Mouse (Mus musculus): Measurements from ENCODE around the gene Cox16. TPM values are rescaled to one million over a fixed set of nuclear protein-coding genes. Genes with fewer than 3 reads are reported as not detected.
"Not testable (repeated sequence)": the region's sequence is repeated elsewhere in the genome, so short reads cannot be mapped to it uniquely, and the experiment has no call there.

Cox16 gene
- polyA plus RNA-seq, 1 experiment from 2014 or later = 94.7 TPM

- H3K27me3 ChIP-seq (ENCODE audit: control insufficient read depth, insufficient read depth, low read length); H3K4me3 ChIP-seq (ENCODE audit: low read length); H3K9ac ChIP-seq (ENCODE audit: low read length); H3K4me1 ChIP-seq (ENCODE audit: control insufficient read depth, insufficient read depth, low read length); ATAC-seq (replicated peaks; ENCODE audit: extremely low read depth, insufficient read depth, low FRiP score); H3K27ac ChIP-seq (ENCODE audit: low read length); H3K4me2 ChIP-seq (ENCODE audit: low read depth, low read length); H3K36me3 ChIP-seq (ENCODE audit: control insufficient read depth, insufficient read depth); H3K9me3 ChIP-seq (replicated peaks; ENCODE audit: control insufficient read depth, low read length): not testable (repeated sequence)
- 91% methylated on average over 7 of the region's 7 CpGs for WGBS
Observed at GRCm38 (mm10) chr12:81459051-81459450, 25.9 kb downstream of the Cox16 start.

- not testable (repeated sequence) for ATAC-seq (replicated peaks; ENCODE audit: extremely low read depth, insufficient read depth, low FRiP score); H3K27me3 ChIP-seq (ENCODE audit: control insufficient read depth, insufficient read depth, low read length); H3K4me2 ChIP-seq (ENCODE audit: low read depth, low read length); H3K9ac ChIP-seq (ENCODE audit: low read length); H3K36me3 ChIP-seq (ENCODE audit: control insufficient read depth, insufficient read depth); H3K27ac ChIP-seq (ENCODE audit: low read length); H3K4me3 ChIP-seq (ENCODE audit: low read length); H3K4me1 ChIP-seq (ENCODE audit: control insufficient read depth, insufficient read depth, low read length); H3K9me3 ChIP-seq (replicated peaks; ENCODE audit: control insufficient read depth, low read length)
- WGBS = 95% methylated on average over 9 of the region's 9 CpGs
Observed at GRCm38 (mm10) chr12:81438985-81439384, 45.9 kb downstream of the Cox16 start.

- H3K4me3 ChIP-seq (ENCODE audit: low read length); H3K27ac ChIP-seq (ENCODE audit: low read length); H3K36me3 ChIP-seq (ENCODE audit: control insufficient read depth, insufficient read depth); H3K9me3 ChIP-seq (replicated peaks; ENCODE audit: control insufficient read depth, low read length); H3K9ac ChIP-seq (ENCODE audit: low read length); H3K4me1 ChIP-seq (ENCODE audit: control insufficient read depth, insufficient read depth, low read length); H3K27me3 ChIP-seq (ENCODE audit: control insufficient read depth, insufficient read depth, low read length); H3K4me2 ChIP-seq (ENCODE audit: low read depth, low read length); ATAC-seq (replicated peaks; ENCODE audit: extremely low read depth, insufficient read depth, low FRiP score): not testable (repeated sequence)
- WGBS = 88% methylated on average over 2 of the region's 2 CpGs
Observed at GRCm38 (mm10) chr12:81434778-81435177, 50.1 kb downstream of the Cox16 start.

- 85% methylated on average over 1 of the region's 1 CpGs for WGBS
- H3K9ac ChIP-seq (ENCODE audit: low read length) = no peak within 1 kb of the TSS
- no peak within 1 kb of the TSS for H3K4me3 ChIP-seq (ENCODE audit: low read length)
- peaks cover 2% of the 10 kb centered on the region; the same call in 1 of the 2 replicates for H3K36me3 ChIP-seq (ENCODE audit: control insufficient read depth, insufficient read depth)
- no peaks in the 10 kb centered on the region for H3K4me1 ChIP-seq (ENCODE audit: control insufficient read depth, insufficient read depth, low read length)
- no peak for ATAC-seq (replicated peaks; ENCODE audit: extremely low read depth, insufficient read depth, low FRiP score)
- H3K4me2 ChIP-seq (ENCODE audit: low read depth, low read length) = no peak within 1 kb of the TSS
- H3K27me3 ChIP-seq (ENCODE audit: control insufficient read depth, insufficient read depth, low read length) = no peaks in the 10 kb centered on the region
- H3K9me3 ChIP-seq (replicated peaks; ENCODE audit: control insufficient read depth, low read length) = peaks cover 9% of the 10 kb centered on the region
- H3K27ac ChIP-seq (ENCODE audit: low read length) = no peak within 1 kb of the TSS
Observed at GRCm38 (mm10) chr12:81421846-81422245, 63.1 kb downstream of the Cox16 start, which contains the start of gene Adam4. Gene Adam4 (minus strand): TSS chr12:81421946.

GRCm38 (mm10) chr12:81413211-81413610 is 71.7 kb downstream of the Cox16 start:
- 45% methylated on average over 3 of the region's 3 CpGs for WGBS

GRCm38 (mm10) chr12:81408966-81409365 is 76.0 kb downstream of the Cox16 start:
- Histone ChIP-seq H3K4me2 (ENCODE audit: low read depth, low read length) (no peak overlapping the region), H3K36me3 (ENCODE audit: control insufficient read depth, insufficient read depth) (no peaks in the 10 kb centered on the region), H3K4me3 (ENCODE audit: low read length) (no peak overlapping the region), H3K4me1 (ENCODE audit: control insufficient read depth, insufficient read depth, low read length) (no peaks in the 10 kb centered on the region), H3K9ac (ENCODE audit: low read length) (no peak overlapping the region), H3K27ac (ENCODE audit: low read length) (no peak overlapping the region), H3K27me3 (ENCODE audit: control insufficient read depth, insufficient read depth, low read length) (no peaks in the 10 kb centered on the region), H3K9me3 (replicated peaks; ENCODE audit: control insufficient read depth, low read length) (no peaks in the 10 kb centered on the region)
- 82% methylated on average over 3 of the region's 3 CpGs for WGBS
- no peak for ATAC-seq (replicated peaks; ENCODE audit: extremely low read depth, insufficient read depth, low FRiP score)

More at GRCm38 (mm10) chr12:81413211-81413610, 71.7 kb downstream of the Cox16 start:
- no peak overlapping the region for H3K4me2 ChIP-seq (ENCODE audit: low read depth, low read length)
- no peaks in the 10 kb centered on the region for H3K27me3 ChIP-seq (ENCODE audit: control insufficient read depth, insufficient read depth, low read length)
- no peak overlapping the region for H3K27ac ChIP-seq (ENCODE audit: low read length)
- ATAC-seq (replicated peaks; ENCODE audit: extremely low read depth, insufficient read depth, low FRiP score) = no peak
- no peaks in the 10 kb centered on the region for H3K36me3 ChIP-seq (ENCODE audit: control insufficient read depth, insufficient read depth)
- H3K4me3 ChIP-seq (ENCODE audit: low read length) = no peak overlapping the region
- H3K9ac ChIP-seq (ENCODE audit: low read length) = no peak overlapping the region
- no peaks in the 10 kb centered on the region for H3K9me3 ChIP-seq (replicated peaks; ENCODE audit: control insufficient read depth, low read length)
- H3K4me1 ChIP-seq (ENCODE audit: control insufficient read depth, insufficient read depth, low read length) = no peaks in the 10 kb centered on the region

GRCm38 (mm10) chr12:81402187-81402586 is 82.7 kb downstream of the Cox16 start:
- Histone ChIP-seq H3K9me3 (replicated peaks; ENCODE audit: control insufficient read depth, low read length) (no peaks in the 10 kb centered on the region), H3K4me3 (ENCODE audit: low read length) (no peak overlapping the region), H3K4me1 (ENCODE audit: control insufficient read depth, insufficient read depth, low read length) (no peaks in the 10 kb centered on the region), H3K9ac (ENCODE audit: low read length) (no peak overlapping the region), H3K36me3 (ENCODE audit: control insufficient read depth, insufficient read depth) (no peaks in the 10 kb centered on the region), H3K27me3 (ENCODE audit: control insufficient read depth, insufficient read depth, low read length) (no peaks in the 10 kb centered on the region), H3K27ac (ENCODE audit: low read length) (no peak overlapping the region), H3K4me2 (ENCODE audit: low read depth, low read length) (no peak overlapping the region)
- ATAC-seq (replicated peaks; ENCODE audit: extremely low read depth, insufficient read depth, low FRiP score) = no peak
- 13% methylated on average over 1 of the region's 1 CpGs for WGBS

- not testable (repeated sequence) for H3K9ac ChIP-seq (ENCODE audit: low read length)
Observed at GRCm38 (mm10) chr12:81379364-81379763, 105.6 kb downstream of the Cox16 start, which contains the start of gene Gm4787. Gene Gm4787 (minus strand): TSS chr12:81379464.

GRCm38 (mm10) chr12:81333841-81334240 is 151.1 kb downstream of the Cox16 start:
- H3K27me3 ChIP-seq (ENCODE audit: control insufficient read depth, insufficient read depth, low read length) = peaks cover 41% of the 10 kb centered on the region
- ATAC-seq (replicated peaks; ENCODE audit: extremely low read depth, insufficient read depth, low FRiP score) = no peak
- no peak overlapping the region for H3K4me2 ChIP-seq (ENCODE audit: low read depth, low read length)
- 73% methylated on average over 5 of the region's 5 CpGs for WGBS
- no peak overlapping the region for H3K9ac ChIP-seq (ENCODE audit: low read length)
- H3K4me3 ChIP-seq (ENCODE audit: low read length) = no peak overlapping the region; the same call in 1 of the 2 replicates
- peaks cover 6% of the 10 kb centered on the region for H3K4me1 ChIP-seq (ENCODE audit: control insufficient read depth, insufficient read depth, low read length)
- H3K36me3 ChIP-seq (ENCODE audit: control insufficient read depth, insufficient read depth) = no peaks in the 10 kb centered on the region
- no peak overlapping the region for H3K27ac ChIP-seq (ENCODE audit: low read length)
- H3K9me3 ChIP-seq (replicated peaks; ENCODE audit: control insufficient read depth, low read length) = no peaks in the 10 kb centered on the region

More at GRCm38 (mm10) chr12:81379364-81379763, 105.6 kb downstream of the Cox16 start, which contains the start of gene Gm4787:
- WGBS = 85% methylated on average over 1 of the region's 1 CpGs
- H3K9me3 ChIP-seq (replicated peaks; ENCODE audit: control insufficient read depth, low read length); H3K4me2 ChIP-seq (ENCODE audit: low read depth, low read length); H3K4me1 ChIP-seq (ENCODE audit: control insufficient read depth, insufficient read depth, low read length); H3K27ac ChIP-seq (ENCODE audit: low read length); ATAC-seq (replicated peaks; ENCODE audit: extremely low read depth, insufficient read depth, low FRiP score); H3K36me3 ChIP-seq (ENCODE audit: control insufficient read depth, insufficient read depth); H3K27me3 ChIP-seq (ENCODE audit: control insufficient read depth, insufficient read depth, low read length); H3K4me3 ChIP-seq (ENCODE audit: low read length): not testable (repeated sequence)

Data from heart, embryonic 16.5 days (tissue).